Mouse (Mus musculus): ENCODE data around the gene Gm10354. TPM values are rescaled to one million over a fixed set of nuclear protein-coding genes. Genes with fewer than 3 reads are reported as not detected.
"Not testable (repeated sequence)": the region's sequence is repeated elsewhere in the genome, so short reads cannot be mapped to it uniquely, and the experiment has no call there.

The Gm10354 gene
- polyA plus RNA-seq, 1 experiment from 2014 or later, result not detected

- H3K27me3 ChIP-seq (replicated peaks); H3K9ac ChIP-seq; ATAC-seq; H3K4me1 ChIP-seq; H3K9me3 ChIP-seq (replicated peaks); H3K4me3 ChIP-seq; H3K36me3 ChIP-seq; H3K27ac ChIP-seq; H3K4me2 ChIP-seq: not testable (repeated sequence)
- 40% methylated on average over 4 of the region's 4 CpGs for WGBS (ENCODE audit: insufficient replicate concordance)
These were observed 31.1 kb downstream of the Gm10354 start for GRCm38 (mm10) chr5:14947482-14948198.

DNA sequence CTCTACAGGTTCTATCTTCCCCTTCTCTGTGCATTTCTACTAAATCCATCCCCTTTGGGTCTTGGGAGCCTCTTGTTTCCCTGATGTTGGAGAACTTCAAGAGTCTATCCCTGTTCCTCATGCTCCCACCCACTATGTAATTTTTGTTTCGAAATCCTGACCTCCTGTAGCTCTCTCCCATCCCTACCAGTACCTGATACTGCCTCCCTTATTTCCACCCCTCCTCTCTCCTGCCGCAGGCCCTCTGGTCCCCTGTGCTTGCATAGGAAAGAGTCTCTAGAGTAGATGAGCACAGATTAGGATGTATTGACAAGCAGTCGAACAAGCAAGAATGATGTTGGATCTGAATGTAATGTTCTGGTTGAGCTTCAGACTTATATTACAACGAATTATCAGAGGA is 33.2 kb downstream of the Gm10354 start:
- not testable (repeated sequence) for ATAC-seq
- 37% methylated on average over 4 of the region's 4 CpGs for WGBS (ENCODE audit: insufficient replicate concordance)

GRCm38 (mm10) chr5:14941043-14941442 is 37.7 kb downstream of the Gm10354 start:
- H3K27ac ChIP-seq; H3K9ac ChIP-seq; ATAC-seq; H3K36me3 ChIP-seq; H3K4me3 ChIP-seq; H3K9me3 ChIP-seq (replicated peaks); H3K4me2 ChIP-seq; H3K4me1 ChIP-seq; H3K27me3 ChIP-seq (replicated peaks): not testable (repeated sequence)
- 75% methylated on average over 1 of the region's 1 CpGs for WGBS (ENCODE audit: insufficient replicate concordance)

More for the DNA sequence above, 33.2 kb downstream of the Gm10354 start:
- not testable (repeated sequence) for H3K4me2 ChIP-seq; H3K4me3 ChIP-seq; H3K27ac ChIP-seq; H3K9me3 ChIP-seq (replicated peaks); H3K36me3 ChIP-seq; H3K9ac ChIP-seq; H3K4me1 ChIP-seq; H3K27me3 ChIP-seq (replicated peaks)

DNA sequence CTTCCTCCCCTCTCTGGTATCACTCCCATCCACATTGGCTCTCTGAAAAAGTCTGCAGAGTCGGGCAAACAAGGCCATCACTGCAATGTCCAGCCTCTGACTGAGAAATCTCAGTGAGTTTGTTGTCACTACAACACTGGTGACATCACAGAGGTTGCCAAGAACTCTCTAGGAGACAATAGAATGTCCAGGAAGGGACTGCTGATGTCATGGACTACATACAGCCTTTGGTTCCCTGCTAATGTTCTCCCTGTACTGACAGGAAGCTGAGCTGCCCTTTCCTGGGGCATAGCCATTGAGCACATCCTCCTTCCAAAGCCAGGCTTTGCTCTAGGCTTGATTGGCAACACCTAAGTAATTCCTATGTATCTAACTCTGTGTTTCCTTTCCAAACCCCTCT is 40.4 kb downstream of the Gm10354 start, which contains the start of gene Speer4e:
Gene Speer4e (minus strand): TSS at position 101 of the 400 bp plus-strand sequence.
- H3K36me3 ChIP-seq; H3K27me3 ChIP-seq (replicated peaks); H3K4me3 ChIP-seq; ATAC-seq; H3K9me3 ChIP-seq (replicated peaks); H3K4me2 ChIP-seq; H3K9ac ChIP-seq; H3K27ac ChIP-seq; H3K4me1 ChIP-seq: not testable (repeated sequence)
- WGBS (ENCODE audit: insufficient replicate concordance), result 27% methylated on average over 1 of the region's 1 CpGs

DNA sequence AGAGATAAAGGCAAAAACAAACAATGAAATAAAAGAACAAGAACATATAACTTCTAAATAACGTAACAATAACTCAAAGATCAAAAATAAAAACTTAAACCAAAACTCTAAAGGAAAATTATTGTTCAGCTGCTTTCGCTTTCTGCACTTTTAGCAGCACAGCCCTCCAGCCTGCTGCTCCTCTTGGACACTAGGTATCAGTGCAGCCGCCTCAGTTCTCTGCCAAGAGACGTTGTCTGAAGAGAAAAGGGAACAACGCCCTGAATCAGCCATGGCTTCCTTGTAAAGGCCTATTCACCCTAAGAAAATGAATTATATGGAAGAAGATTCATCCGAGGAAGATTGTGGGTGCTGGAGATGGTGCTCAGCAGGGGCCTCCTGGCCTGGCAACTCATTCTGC is 45.0 kb downstream of the Gm10354 start:
- H3K27ac ChIP-seq; ATAC-seq; H3K9me3 ChIP-seq (replicated peaks); H3K27me3 ChIP-seq (replicated peaks); H3K4me1 ChIP-seq; H3K4me3 ChIP-seq; H3K4me2 ChIP-seq; H3K9ac ChIP-seq; H3K36me3 ChIP-seq: not testable (repeated sequence)
- 55% methylated on average over 5 of the region's 6 CpGs for WGBS (ENCODE audit: insufficient replicate concordance)

DNA sequence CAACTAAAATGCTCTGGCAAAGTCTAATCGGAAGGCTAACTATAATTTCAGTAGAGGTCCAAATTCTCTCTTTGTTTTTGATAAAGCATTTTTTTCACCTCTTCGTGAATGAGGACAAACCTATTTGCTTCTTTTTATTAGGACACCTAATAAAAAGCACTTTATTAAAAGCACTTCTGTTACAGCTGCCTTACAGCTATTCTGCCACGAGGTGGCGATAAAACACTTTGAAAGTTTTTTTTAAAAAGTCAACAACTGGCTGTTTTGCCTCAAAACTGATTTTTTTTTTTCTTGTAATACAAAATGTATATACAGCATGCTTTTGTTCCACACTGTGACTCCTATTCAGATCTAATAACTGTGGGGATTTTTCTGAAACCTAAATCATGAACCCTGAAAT is 51.7 kb downstream of the Gm10354 start:
- 22% methylated on average over 4 of the region's 4 CpGs for WGBS (ENCODE audit: insufficient replicate concordance)
- H3K27ac ChIP-seq; H3K4me2 ChIP-seq; H3K4me1 ChIP-seq; H3K9ac ChIP-seq; H3K4me3 ChIP-seq; H3K36me3 ChIP-seq; H3K9me3 ChIP-seq (replicated peaks); H3K27me3 ChIP-seq (replicated peaks); ATAC-seq: not testable (repeated sequence)

Other genes with a start within 250 kb of the Gm10354 start
- gene Gm9758, start 64.0 kb downstream of the Gm10354 start, polyA plus RNA-seq (2016; fragmentation: Nextera tagmentation; extraction: Ambion mirVana), result not detected in 2 replicates
- not detected in 2 replicates for gene Speer4e, start 40.5 kb downstream of the Gm10354 start, polyA plus RNA-seq (2016; fragmentation: Nextera tagmentation; extraction: Ambion mirVana)
- not detected in 2 replicates for gene Gm17019, start 54.1 kb upstream of the Gm10354 start, polyA plus RNA-seq (2016; fragmentation: Nextera tagmentation; extraction: Ambion mirVana)

Measured in liver, embryonic 12.5 days (tissue).